Mouse (Mus musculus) layer of hippocampus, adult 8-10 months (tissue): ENCODE measurements at regions not wholly inside any gene's neighbourhood (a gene's known extent, or its start where the extent isn't known, plus 50 kb on each side); places are given as distances from the start of the nearest gene placed in this dataset.

Experiments used
- DNase-seq, 2 experiments: peaks; one replicate each; pipeline ENCODE4 v3.0.0; 2022; ENCODE audit warnings: low spot score in 2 of 2

- no peak for DNase-seq
Observed at GRCm38 (mm10) chr17:45341573-45341972, 92.0 kb downstream of the Cdc5l start.

- DNase-seq, result no peak
Observed at GRCm38 (mm10) chr17:45340851-45341250, 92.7 kb downstream of the Cdc5l start.

DNA sequence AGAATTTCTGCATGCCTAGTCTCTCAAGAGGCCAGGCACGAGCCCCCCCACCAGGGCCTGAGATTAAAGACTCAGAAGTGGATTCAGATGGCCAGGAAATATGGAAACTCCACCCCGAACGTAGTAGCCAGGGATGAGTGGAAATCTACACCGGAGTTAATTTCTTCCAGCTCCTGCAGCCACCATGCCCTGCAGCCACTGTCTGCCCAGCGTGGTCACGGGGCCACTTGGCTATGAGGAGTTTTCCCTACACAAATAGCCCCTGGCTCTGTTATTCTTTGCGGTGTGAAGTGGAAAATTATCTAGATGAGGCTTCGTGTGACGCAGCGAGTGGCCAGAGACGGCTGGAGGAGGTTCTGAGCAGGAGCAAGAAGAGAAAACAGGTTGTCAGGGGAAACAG lies 94.3 kb downstream of the Cdc5l start:
- DNase-seq, result no peak

DNA sequence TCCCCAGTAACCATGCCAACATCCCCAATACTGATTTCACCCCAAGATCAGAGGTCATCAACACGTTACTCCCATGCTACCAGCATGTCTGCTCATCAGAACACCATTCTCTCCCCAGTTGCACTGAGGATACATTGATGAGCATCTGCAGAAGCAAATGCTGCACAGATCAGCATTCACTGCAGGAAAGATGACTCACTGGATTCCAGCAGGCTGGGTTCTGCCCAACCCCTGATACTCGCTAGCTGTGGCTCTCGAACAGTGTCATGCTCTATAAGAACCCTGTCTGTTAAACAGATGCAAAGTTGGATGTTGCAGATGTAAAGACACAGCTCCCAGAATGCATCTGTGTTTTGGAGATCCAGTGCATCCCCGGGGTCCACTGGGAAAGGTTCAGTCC lies 95.5 kb downstream of the Cdc5l start:
- DNase-seq, result peak in 1 of 2 experiments; percentile 25

DNA sequence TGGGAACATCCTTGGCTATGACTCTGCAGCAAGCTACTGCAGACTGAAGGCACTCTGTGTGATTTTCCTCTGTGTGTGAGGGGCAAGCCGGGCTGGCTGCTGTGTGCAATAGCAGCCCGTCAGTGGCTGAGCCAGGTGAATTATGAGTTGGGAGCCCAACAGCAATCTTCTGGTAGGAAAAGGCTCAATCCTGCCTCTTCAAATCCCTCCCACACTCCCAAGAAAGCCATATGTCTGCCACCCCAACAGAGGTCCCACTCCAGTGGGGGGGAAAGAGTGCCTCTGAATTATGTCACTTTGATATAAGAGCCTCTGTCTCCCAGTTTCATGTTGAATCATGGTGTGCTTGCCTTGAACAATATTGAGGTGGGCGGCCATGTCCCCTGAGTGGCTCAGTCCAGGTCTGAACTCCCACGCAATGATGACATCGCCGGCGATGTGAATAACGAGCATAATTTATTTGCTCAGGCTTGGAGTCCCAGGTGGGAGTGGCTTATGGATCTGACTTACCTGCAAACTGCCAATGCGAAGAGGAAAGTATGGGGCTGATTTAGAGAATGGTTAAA lies 97.9 kb downstream of the Cdc5l start:
- DNase-seq, result no peak

DNA sequence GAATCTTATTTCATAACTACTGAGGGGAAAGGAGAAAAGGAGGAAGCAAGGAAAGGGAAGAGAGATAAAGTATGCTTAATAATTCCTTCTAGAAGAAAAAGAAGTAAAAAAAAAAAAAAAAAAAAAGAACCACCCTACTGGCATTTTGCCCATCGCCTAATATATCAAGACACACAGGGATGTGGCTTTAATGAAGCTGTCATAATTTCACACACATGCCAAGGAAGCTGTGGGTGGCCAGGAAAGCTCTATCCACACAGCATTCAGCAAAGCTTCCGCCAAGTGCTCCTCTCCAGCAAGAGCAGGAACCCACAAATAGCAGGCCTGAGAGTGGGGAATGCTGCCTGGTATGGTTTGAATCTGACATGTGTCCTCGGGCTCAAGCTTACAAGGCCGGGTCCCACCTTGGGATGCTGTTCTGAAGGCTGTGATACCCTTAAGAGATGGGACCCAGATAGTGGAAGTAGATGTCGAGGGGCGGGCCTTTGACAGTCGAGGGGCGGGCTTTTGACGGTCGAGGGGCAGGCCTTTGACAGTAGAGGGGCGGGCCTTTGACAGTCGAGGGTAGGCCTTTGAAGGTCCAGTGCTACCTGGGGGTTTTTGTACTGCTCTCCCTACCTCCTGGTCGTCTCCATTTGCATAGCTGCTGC lies 98.7 kb downstream of the Cdc5l start:
- no peak for DNase-seq

DNA sequence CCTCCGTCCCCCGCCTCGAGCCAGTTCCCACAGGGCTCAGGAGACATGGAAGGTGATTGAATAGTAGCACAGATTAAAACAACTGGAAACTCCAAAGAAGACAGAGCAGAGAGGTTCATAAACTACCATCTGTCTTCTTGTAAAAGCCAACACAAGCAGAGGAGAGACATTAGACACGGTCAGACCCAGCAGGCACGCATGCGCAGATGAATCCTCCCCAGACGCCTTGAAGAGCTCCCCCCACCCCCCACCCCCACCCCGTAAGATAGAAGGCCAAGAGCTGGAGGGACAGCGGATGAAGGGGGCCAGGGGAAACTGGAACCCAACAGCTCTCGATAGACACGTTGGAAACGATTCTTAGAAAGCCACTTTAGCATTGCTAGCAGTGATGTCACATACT lies 101.2 kb downstream of the Cdc5l start:
- DNase-seq, result no peak

GRCm38 (mm10) chr17:45329241-45329640 lies 104.3 kb downstream of the Cdc5l start:
- DNase-seq, result no peak

- no peak for DNase-seq
Observed at GRCm38 (mm10) chr17:45326726-45327125, 106.8 kb downstream of the Cdc5l start.

GRCm38 (mm10) chr17:45326173-45326572 lies 107.4 kb downstream of the Cdc5l start:
- DNase-seq, result no peak

DNA sequence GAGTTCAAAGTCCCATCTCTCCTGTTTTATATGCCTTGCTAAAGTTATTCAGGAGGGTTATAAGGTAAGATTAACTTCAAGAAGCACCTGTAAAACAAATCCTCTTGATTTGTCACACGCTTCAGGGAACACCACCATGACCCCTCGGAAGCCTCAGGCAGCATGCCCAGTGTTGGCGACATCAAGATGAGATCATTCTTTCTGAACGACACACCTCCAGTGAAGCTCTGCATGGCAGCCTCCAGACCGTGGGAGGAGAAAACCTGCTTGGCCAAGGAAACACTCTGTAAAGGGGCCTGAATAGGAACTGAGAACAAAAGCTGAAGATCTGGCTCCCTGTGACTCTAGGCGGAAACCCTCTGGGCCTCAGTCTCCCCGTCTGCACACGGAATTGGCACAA lies 110.7 kb downstream of the Cdc5l start:
- no peak for DNase-seq

DNA sequence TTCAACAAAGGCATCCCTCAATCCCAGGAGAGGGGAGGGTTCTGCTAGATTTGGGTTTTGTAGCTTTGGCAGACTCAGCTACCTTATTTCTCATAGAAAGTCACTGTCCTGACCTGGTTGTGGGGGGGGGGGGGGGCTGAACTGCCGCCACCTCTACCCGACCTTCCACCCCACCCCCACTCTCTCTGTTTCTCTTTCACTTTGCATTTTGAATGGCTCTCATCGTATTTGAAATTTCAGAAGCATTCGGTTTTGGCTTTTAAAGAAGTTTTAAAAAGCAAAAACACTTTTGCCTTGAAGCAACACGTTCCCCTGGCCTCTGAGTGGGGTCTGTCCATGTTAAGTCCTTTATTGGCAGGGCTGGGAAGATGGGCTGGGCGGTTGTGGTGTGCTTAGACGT lies 113.5 kb downstream of the Cdc5l start:
- no peak for DNase-seq

DNA sequence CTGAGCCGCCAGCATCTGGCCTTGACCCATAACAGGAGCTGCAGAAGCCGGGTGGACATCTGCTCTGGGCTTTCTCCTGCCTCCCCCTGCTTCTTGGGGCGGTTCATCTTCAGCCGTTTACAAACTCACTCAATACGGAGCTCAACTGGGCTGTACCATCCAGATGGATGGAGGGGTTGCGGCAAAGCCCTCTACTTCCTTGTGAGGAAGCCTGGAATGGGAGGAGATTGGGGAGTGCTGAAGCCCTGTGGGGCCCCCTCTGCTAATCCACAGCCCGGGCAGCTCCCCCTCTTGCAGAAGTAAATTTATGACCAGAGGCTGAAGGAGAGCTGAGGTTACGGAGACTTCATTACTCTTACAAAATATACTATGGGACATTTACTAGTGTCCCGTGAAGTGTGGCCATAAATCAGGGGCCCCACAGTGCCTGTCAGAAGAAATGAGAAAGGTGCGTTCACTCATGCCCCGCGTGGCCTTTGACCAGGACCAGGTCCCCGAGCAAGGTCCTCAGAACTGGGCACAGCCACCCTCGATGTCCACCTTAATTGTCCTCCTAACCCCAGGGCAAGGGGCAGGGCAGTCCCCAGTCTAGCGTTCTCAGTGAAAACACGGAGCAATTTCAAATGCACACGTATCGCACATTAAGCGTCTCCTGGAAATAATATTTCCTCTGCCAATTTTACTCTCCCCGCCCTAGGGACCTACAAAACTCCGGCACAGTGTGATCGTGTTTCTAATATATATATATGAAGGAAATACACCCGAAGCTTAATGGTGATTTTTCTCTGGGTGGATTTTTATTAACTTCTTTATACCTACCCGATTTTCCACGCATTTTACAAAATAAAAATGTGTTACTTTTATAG lies 115.1 kb downstream of the Cdc5l start:
- no peak for DNase-seq

GRCm38 (mm10) chr17:45312510-45313266 lies 120.8 kb downstream of the Cdc5l start:
- DNase-seq, result peak; percentile 29 to 33

DNA sequence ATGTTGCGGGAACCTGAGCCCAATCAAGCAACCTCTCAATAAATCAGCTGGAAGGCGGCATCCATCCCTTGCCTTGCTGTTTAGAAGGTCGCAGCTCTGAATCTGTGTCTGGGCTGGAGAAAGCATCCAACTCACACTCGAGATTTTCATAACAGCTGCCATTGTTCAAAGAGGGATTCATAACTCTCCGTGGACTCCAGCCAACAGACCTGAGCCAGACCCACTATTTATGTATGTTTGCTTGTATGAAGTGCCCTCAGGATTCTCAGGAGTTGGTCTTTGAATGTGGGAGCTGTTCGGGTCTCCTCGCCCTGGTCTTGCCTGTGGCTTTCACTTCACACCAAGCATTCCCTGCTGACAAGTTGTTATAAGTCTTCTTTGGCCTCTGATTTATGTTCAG lies 127.0 kb downstream of the Cdc5l start:
- no peak for DNase-seq

DNA sequence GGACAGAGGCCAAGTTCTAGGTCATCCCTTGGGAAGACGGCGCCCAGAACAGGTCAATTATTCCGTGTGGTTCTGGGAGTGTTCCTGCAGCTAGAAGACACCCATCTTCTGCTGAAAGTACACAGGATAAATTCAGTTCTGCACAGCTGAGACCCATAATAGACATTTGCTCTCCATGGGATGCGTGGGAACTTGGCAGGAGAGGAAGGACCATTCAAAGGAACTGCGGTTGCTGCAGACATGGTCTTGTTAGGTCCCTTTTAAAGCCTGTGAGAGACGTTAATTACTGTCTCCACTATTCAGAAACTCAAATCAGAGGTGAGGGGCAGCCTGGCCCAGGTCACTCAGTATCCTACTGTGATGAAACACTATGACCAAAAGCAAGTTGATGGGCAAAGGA lies 130.4 kb downstream of the Cdc5l start:
- peak in 1 of 2 experiments; percentile 11 for DNase-seq

- DNase-seq, result no peak
Observed at GRCm38 (mm10) chr17:45298355-45298754, 135.2 kb downstream of the Cdc5l start.

DNA sequence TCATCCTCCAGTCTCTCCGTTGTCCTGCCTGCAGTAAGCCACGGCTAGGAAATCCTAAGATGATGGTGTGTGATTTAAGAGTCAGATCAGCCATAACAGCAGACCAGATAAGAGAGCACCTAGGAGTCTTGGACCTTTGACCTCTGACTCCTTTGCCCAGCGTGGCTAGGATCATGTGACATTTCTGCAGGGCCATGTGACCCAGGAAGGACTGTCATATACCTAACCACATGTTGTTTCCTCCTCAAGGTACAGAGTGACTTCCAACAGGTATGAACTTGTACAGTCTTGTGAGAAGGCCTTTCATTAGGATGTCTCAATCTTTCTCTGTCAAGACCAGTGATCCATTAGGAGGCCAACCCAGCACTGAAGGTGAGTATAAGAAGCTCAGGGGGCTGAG lies 135.7 kb downstream of the Cdc5l start:
- no peak for DNase-seq

DNA sequence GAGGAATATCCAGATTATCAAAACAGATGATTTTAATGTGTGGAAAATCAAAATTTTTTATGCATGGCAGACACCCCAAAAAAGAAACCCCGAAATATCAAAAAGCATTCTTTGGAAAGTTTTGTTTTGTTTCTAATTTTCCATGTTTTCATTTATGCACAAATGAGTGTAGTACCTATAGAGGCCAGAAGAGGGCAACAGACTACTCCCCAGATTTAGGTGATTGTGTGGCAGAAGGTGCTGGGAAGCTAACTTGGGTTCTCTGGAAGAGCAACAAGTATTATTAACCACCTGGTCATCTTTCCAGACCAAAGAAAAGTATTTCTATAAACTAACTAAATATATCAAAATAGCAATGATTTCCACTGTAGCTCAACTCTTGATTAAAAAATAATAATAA lies 137.2 kb downstream of the Cdc5l start:
- DNase-seq, result no peak

DNA sequence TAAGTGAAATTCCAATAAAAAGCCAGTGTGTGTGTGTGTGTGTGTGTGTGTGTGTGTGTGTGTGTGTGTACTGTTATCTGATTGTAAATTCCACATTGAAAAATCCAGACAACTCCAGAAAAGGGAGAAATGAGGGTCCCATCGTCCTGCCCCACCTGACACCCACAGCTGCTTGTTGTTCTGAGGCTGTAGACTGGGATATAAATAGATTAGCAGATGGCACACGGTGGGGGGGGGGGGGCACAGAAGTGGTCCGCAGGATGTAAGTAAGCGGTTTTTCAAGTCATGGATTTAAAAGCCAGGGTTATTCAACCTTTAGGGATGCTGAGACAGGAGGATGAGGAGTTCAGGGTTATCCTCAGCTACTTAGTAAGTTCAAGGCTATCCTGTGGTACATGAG lies 138.7 kb downstream of the Cdc5l start:
- DNase-seq, result no peak

DNA sequence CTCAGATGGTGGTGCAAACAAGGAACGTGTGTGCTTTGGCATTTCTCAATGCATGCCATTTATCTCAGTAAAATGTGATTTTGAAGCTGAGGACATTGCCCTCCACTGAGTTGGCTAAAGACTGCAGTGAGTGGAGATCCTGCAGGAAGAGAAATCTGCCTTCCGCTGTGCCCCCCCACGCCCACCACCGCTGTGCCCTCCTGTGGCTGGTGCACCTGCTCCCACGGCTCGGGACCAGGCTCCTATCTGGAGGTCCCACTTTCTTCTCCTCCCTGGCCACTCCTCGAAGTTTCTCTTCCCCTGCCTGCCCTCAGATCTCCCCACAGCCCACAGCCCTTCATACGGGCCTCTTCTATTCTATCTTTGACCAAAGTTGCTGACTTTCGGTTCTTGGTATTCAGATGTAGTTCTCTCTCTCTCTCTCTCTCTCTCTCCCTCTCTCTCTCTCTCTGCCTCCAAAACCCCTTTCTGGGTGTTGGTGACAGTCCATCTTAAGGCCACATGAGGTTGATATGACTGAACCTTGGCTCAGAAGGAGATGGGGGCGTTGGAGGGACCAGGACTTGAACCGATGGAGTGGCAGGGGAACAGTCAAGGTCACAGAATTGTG lies 139.2 kb downstream of the Cdc5l start:
- DNase-seq, result no peak

GRCm38 (mm10) chr17:45292883-45293282 lies 140.7 kb downstream of the Cdc5l start:
- no peak for DNase-seq
